Mouse (Mus musculus) gonadal fat pad, adult 2 months (tissue): ENCODE results near the gene Tle2. TPM values are rescaled to one million over a fixed set of nuclear protein-coding genes. Genes with fewer than 3 reads are reported as not detected.

Experiments
- polyA plus RNA-seq: library from polyadenylated mRNA; depleted of rRNA; stranded (reverse); fragments of >200 nt; gene quantifications from 2 replicates; pipeline ENCODE4 v1.2.3, GENCODE M21; 2012; rRNA removed

The Tle2 gene
- polyA plus RNA-seq, 1 experiment = 107 TPM

Other genes starting within 250 kb of the Tle2 start
- 8.3 and 9.3 TPM in 2 replicates for gene Tbxa2r, start 245.8 kb upstream of the Tle2 start, polyA plus RNA-seq
- 1.4 and 1.7 TPM in 2 replicates for gene Gipc3, start 231.3 kb upstream of the Tle2 start, polyA plus RNA-seq
- 60.3 and 76.7 TPM in 2 replicates for gene Hmg20b, start 224.1 kb upstream of the Tle2 start, polyA plus RNA-seq
- gene Mfsd12, start 217.1 kb upstream of the Tle2 start, polyA plus RNA-seq = 29.8 and 39.5 TPM in 2 replicates
- 1.7 and 2.0 TPM in 2 replicates for gene 4930404N11Rik, start 208.7 kb upstream of the Tle2 start, polyA plus RNA-seq
- gene Fzr1, start 196.0 kb upstream of the Tle2 start, polyA plus RNA-seq = 48.7 and 59.7 TPM in 2 replicates
- 93.9 and 96.3 TPM in 2 replicates for gene Dohh, start 190.1 kb upstream of the Tle2 start, polyA plus RNA-seq
- gene Gm48551, start 190.1 kb upstream of the Tle2 start, polyA plus RNA-seq = 3.3 and 4.2 TPM in 2 replicates
- 3.1 and 5.6 TPM in 2 replicates for gene Gm48552, start 185.6 kb upstream of the Tle2 start, polyA plus RNA-seq
- 28.6 and 32.6 TPM in 2 replicates for gene Smim24, start 181.5 kb upstream of the Tle2 start, polyA plus RNA-seq
- gene Nfic, start 118.9 kb upstream of the Tle2 start, polyA plus RNA-seq = 33.6 and 61.6 TPM in 2 replicates
- gene Celf5, start 91.9 kb upstream of the Tle2 start, polyA plus RNA-seq = 0.27 and 0.67 TPM in 2 replicates
- 115 and 131 TPM in 2 replicates for gene Ncln, start 78.2 kb upstream of the Tle2 start, polyA plus RNA-seq
- 2.8 and 3.5 TPM in 2 replicates for gene S1pr4, start 74.4 kb upstream of the Tle2 start, polyA plus RNA-seq
- gene Gna15, start 50.3 kb upstream of the Tle2 start, polyA plus RNA-seq = 3.3 and 4.7 TPM in 2 replicates
- gene Gna11, start 29.4 kb upstream of the Tle2 start, polyA plus RNA-seq = 202 and 223 TPM in 2 replicates
- 651 and 877 TPM in 2 replicates for gene Aes, start 15.1 kb upstream of the Tle2 start, polyA plus RNA-seq
- 14.2 and 31.0 TPM in 2 replicates for gene Tle6, start 26.5 kb downstream of the Tle2 start, polyA plus RNA-seq
- gene BC025920, start 31.7 kb downstream of the Tle2 start, polyA plus RNA-seq = 1.2 and 1.7 TPM in 2 replicates
- gene Sirt6, start 53.2 kb downstream of the Tle2 start, polyA plus RNA-seq = 27.7 and 28.5 TPM in 2 replicates
- gene Ankrd24, start 54.0 kb downstream of the Tle2 start, polyA plus RNA-seq = 38.6 and 40.5 TPM in 2 replicates
- 0.36 and 0.60 TPM in 2 replicates for gene Gm10778, start 74.5 kb downstream of the Tle2 start, polyA plus RNA-seq
- 0.76 and 1.2 TPM in 2 replicates for gene Zfp433, start 130.3 kb downstream of the Tle2 start, polyA plus RNA-seq
- gene Gm3055, start 196.6 kb downstream of the Tle2 start, polyA plus RNA-seq = 0.52 and 0.57 TPM in 2 replicates
- 0.05 TPM in 1 of 2 replicates, not detected in the other for gene Gm4767, start 237.6 kb downstream of the Tle2 start, polyA plus RNA-seq